Mouse (Mus musculus): ENCODE results near the gene Mrps23.
"Not testable (repeated sequence)": the region's sequence is repeated elsewhere in the genome, so short reads cannot be mapped to it uniquely, and the experiment has no call there.

Gene Mrps23

GRCm38 (mm10) chr11:88173386-88174025 lies 30.7 kb upstream of the Mrps23 start:
- in situ Hi-C loops (cut with MboI): no loop called here

- in situ Hi-C loops (cut with MboI): no loop called here
Measured at GRCm38 (mm10) chr11:88180467-88180958, 23.7 kb upstream of the Mrps23 start.

- in situ Hi-C loops (cut with MboI): no loop called here
Measured at GRCm38 (mm10) chr11:88180959-88181619, 23.1 kb upstream of the Mrps23 start.

- in situ Hi-C loops (cut with MboI): no loop called here
Measured at GRCm38 (mm10) chr11:88184632-88185180, 19.5 kb upstream of the Mrps23 start.

GRCm38 (mm10) chr11:88186078-88186946 lies 17.9 kb upstream of the Mrps23 start:
- in situ Hi-C loops (cut with MboI): no loop called here

GRCm38 (mm10) chr11:88186947-88187243 lies 17.3 kb upstream of the Mrps23 start:
- in situ Hi-C loops (cut with MboI): no loop called here

- in situ Hi-C loops (cut with MboI): no loop called here
Measured at GRCm38 (mm10) chr11:88187417-88188133, 16.6 kb upstream of the Mrps23 start.

- in situ Hi-C loops (cut with MboI): no loop called here
Measured at GRCm38 (mm10) chr11:88188216-88188615, 16.0 kb upstream of the Mrps23 start.

GRCm38 (mm10) chr11:88188635-88189034 lies 15.6 kb upstream of the Mrps23 start:
- in situ Hi-C loops (cut with MboI): no loop called here

- in situ Hi-C loops (cut with MboI): no loop called here
Measured at GRCm38 (mm10) chr11:88192595-88192994, 11.6 kb upstream of the Mrps23 start.

- in situ Hi-C loops (cut with MboI): no loop called here
Measured at GRCm38 (mm10) chr11:88193098-88193823, 10.9 kb upstream of the Mrps23 start.

- in situ Hi-C loops (cut with MboI): no loop called here
Measured at GRCm38 (mm10) chr11:88193824-88194696, 10.1 kb upstream of the Mrps23 start.

GRCm38 (mm10) chr11:88195699-88196098 lies 8.5 kb upstream of the Mrps23 start:
- in situ Hi-C loops (cut with MboI): loop anchor here (5.0 kb wide), 2 partner anchors 138 to 223 kb away; no protein-coding TSS in a partner anchor

GRCm38 (mm10) chr11:88197153-88197576 lies 7.0 kb upstream of the Mrps23 start:
- in situ Hi-C loops (cut with MboI): loop anchor here (5.0 kb wide), 2 partner anchors 140 to 225 kb away; no protein-coding TSS in a partner anchor

- in situ Hi-C loops (cut with MboI): loop anchor here (5.0 kb wide), 2 partner anchors 141 to 226 kb away; no protein-coding TSS in a partner anchor
Measured at GRCm38 (mm10) chr11:88198223-88198622, 6.0 kb upstream of the Mrps23 start.

- in situ Hi-C loops (cut with MboI): no loop called here
Measured at GRCm38 (mm10) chr11:88201172-88201571, 3.0 kb upstream of the Mrps23 start.

GRCm38 (mm10) chr11:88202077-88202476 lies 2.1 kb upstream of the Mrps23 start:
- in situ Hi-C loops (cut with MboI): no loop called here

- in situ Hi-C loops (cut with MboI): no loop called here
Measured at GRCm38 (mm10) chr11:88204593-88205368, 593 bp downstream of the Mrps23 start.

- in situ Hi-C loops (cut with MboI): not testable (repeated sequence)
Measured at GRCm38 (mm10) chr11:88206576-88206975, 2.4 kb downstream of the Mrps23 start.
